Mouse (Mus musculus): ENCODE data around the gene Vapa.

GRCm38 (mm10) chr17:65607574-65608311, 5.6 kb downstream of the Vapa start:
- TF ChIP-seq CTCF (IDR thresholded peaks at IDR 0.05; ENCODE audit: insufficient read depth, low read length): no peak
- TF ChIP-seq POLR2A (IDR thresholded peaks at IDR 0.05; ENCODE audit: borderline replicate concordance, extremely low read depth, low read depth, low read length): no peak

All from lung, adult 2 months (tissue).